ENCODE assay signal across 13 mouse cellular contexts in genomic region chr11:118000565-118001215, GRCm38 (mm10). TPM values are rescaled to one million over a fixed set of nuclear protein-coding genes. Genes with fewer than 3 reads are reported as not detected.
DNase-seq lines count a peak whose midpoint lies in the region; ATAC-seq lines count a peak whose summit lies in the region.
"Had no signal": no experiment of that assay in that cellular context is flagged by ENCODE, and none has a peak within 500 bp of the region (broad histone marks: within the 10 kb centered on the region; RNA-seq: fewer than 3 reads in every experiment).

No protein-coding gene starts in this region.

- H3K9me3 ChIP-seq in liver, embryonic 15.5 days (replicated peaks): no peaks in the 10 kb centered on the region
- H3K9me3 ChIP-seq: neural tube, embryonic 12.5 days had no signal

- no peaks in the 10 kb centered on the region for H3K27me3 ChIP-seq in liver, embryonic 15.5 days
- H3K27me3 ChIP-seq: neural tube, embryonic 12.5 days had no signal

- 51% methylated on average over 7 of the region's 7 CpGs for WGBS in liver, embryonic 15.5 days (ENCODE audit: insufficient replicate concordance)

- peaks cover 74% of the 10 kb centered on the region for H3K36me3 ChIP-seq in liver, embryonic 15.5 days (replicated peaks)

- peak overlapping the region; percentile 72 for H3K4me2 ChIP-seq in liver, embryonic 15.5 days
- H3K4me2 ChIP-seq: neural tube, embryonic 12.5 days had no signal

- peak overlapping the region; percentile 39 for H3K4me3 ChIP-seq in liver, embryonic 15.5 days (replicated peaks)
- H3K4me3 ChIP-seq: neural tube, embryonic 12.5 days had no signal

- peak; percentile 78 for DNase-seq in adrenal gland, adult 2 months
- DNase-seq in adrenal gland, adult 18-20 months (ENCODE audit: low spot score in 2 of 2): no peak
- peak; percentile 69 for DNase-seq in 3T3-L1 (ENCODE audit: low read depth, low spot score)
- DNase-seq in adrenal gland, postnatal 14 days: peak; percentile 54
- DNase-seq in left cerebral cortex, adult 18-20 months (ENCODE audit: low spot score in 2 of 2): no peak
- DNase-seq in thymus, postnatal 36 days: no peak
- no peak for DNase-seq in right cerebral cortex, adult 2 months (ENCODE audit: low spot score in 2 of 2)
- DNase-seq: B cell, adult 2 months; cerebellum, adult 11 months had no signal

- peak overlapping the region; percentile 61 for H3K9ac ChIP-seq in liver, embryonic 15.5 days
- H3K9ac ChIP-seq: neural tube, embryonic 12.5 days had no signal

- peak overlapping the region; percentile 100 for H3K27ac ChIP-seq in liver, embryonic 15.5 days (replicated peaks)
- H3K27ac ChIP-seq: hindbrain, postnatal 0 days; neural tube, embryonic 12.5 days had no signal

- ATAC-seq in liver, embryonic 15.5 days (ENCODE audit: insufficient read depth): peak; percentile 88
- ATAC-seq: hindbrain, postnatal 0 days; lung, postnatal 0 days had no signal

- H3K4me1 ChIP-seq in liver, embryonic 15.5 days (replicated peaks): peaks cover 54% of the 10 kb centered on the region

RNA-seq across cellular contexts. Expression of gene Pgs1, which starts 14.6 kb away (rescaled TPM):
- 10 to 100 TPM; 53.9 to 54.5 TPM for total RNA-seq in adrenal gland, adult 2 months (2021)
- polyA plus RNA-seq in adrenal gland, adult 2 months (2012; rRNA removed): 99.4 and 165 TPM in 2 replicates
- total RNA-seq in adrenal gland, adult 18-20 months (2021): 10 to 100 TPM; 47.8 to 65.5 TPM
- 32.9 and 39.2 TPM in 2 replicates for total RNA-seq in adrenal gland, postnatal 14 days (2021)
- 14.6 and 17.6 TPM in 2 replicates for polyA plus RNA-seq in liver, embryonic 15.5 days (2015; fragmentation: Nextera tagmentation; extraction: Ambion mirVana)
- total RNA-seq in left cerebral cortex, adult 18-20 months (2021): 10 to 100 TPM; 87.1 to 89.0 TPM

RNA-seq across cellular contexts. Expression of gene Socs3, which starts 30.8 kb away (rescaled TPM):
- 1 to 10 TPM; 3.2 to 6.9 TPM for total RNA-seq in adrenal gland, adult 2 months (2021)
- polyA plus RNA-seq in adrenal gland, adult 2 months (2012; rRNA removed): 14.1 and 14.8 TPM in 2 replicates
- total RNA-seq in adrenal gland, adult 18-20 months (2021): 1 to 10 TPM; 4.2 to 5.6 TPM
- total RNA-seq in adrenal gland, postnatal 14 days (2021): 4.8 and 6.5 TPM in 2 replicates
- 7.3 and 7.5 TPM in 2 replicates for polyA plus RNA-seq in liver, embryonic 15.5 days (2015; fragmentation: Nextera tagmentation; extraction: Ambion mirVana)
- 1 to 10 TPM; 4.5 to 4.9 TPM for total RNA-seq in left cerebral cortex, adult 18-20 months (2021)

Comparison
In these comparisons a context has a peak if more than half of its experiments do, and no peak if none do; other contexts are left out.
1. DNase-seq: peak in adrenal gland, adult 2 months (single experiment), 3T3-L1 (single experiment) and adrenal gland, postnatal 14 days (single experiment); none in adrenal gland, adult 18-20 months (0 of 2), left cerebral cortex, adult 18-20 months (0 of 2), thymus, postnatal 36 days (0 of 2) and right cerebral cortex, adult 2 months (0 of 2).